Mouse (Mus musculus) CD4-positive, CD25-positive, alpha-beta regulatory T cell, adult 2 months (primary cell): ENCODE results near the gene Shprh.
"Not testable (repeated sequence)": the region's sequence is repeated elsewhere in the genome, so short reads cannot be mapped to it uniquely, and the experiment has no call there.

Experiments used
- DNase-seq: peaks from one replicate; pipeline ENCODE4 v3.0.0-alpha.2; 2012; ENCODE audit warnings: low read depth, low spot score

Gene Shprh

GRCm38 (mm10) chr10:11148884-11149741 is at the start of gene Shprh:
TSS of gene Shprh (plus strand) at chr10:11149427.
- peak; percentile 100 for DNase-seq

GRCm38 (mm10) chr10:11121781-11122180 is 27.4 kb upstream of the Shprh start:
- DNase-seq, result no peak

GRCm38 (mm10) chr10:11145580-11145979 is 3.6 kb upstream of the Shprh start:
- DNase-seq, result no peak

- DNase-seq, result no peak
Observed at GRCm38 (mm10) chr10:11148446-11148845, 781 bp upstream of the Shprh start.

GRCm38 (mm10) chr10:11149742-11150125 is 507 bp downstream of the Shprh start:
- no peak for DNase-seq

GRCm38 (mm10) chr10:11151644-11152043 is 2.4 kb downstream of the Shprh start:
- DNase-seq, result no peak

GRCm38 (mm10) chr10:11157039-11157438 is 7.8 kb downstream of the Shprh start:
- DNase-seq, result no peak

- no peak for DNase-seq
Observed at GRCm38 (mm10) chr10:11164537-11164936, 15.3 kb downstream of the Shprh start.

- no peak for DNase-seq
Observed at GRCm38 (mm10) chr10:11170252-11170651, 21.0 kb downstream of the Shprh start.

GRCm38 (mm10) chr10:11171615-11172014 is 22.4 kb downstream of the Shprh start:
- DNase-seq, result no peak

GRCm38 (mm10) chr10:11172519-11172918 is 23.3 kb downstream of the Shprh start:
- DNase-seq, result no peak

GRCm38 (mm10) chr10:11175801-11176482 is 26.7 kb downstream of the Shprh start:
- no peak for DNase-seq

GRCm38 (mm10) chr10:11180077-11180476 is 30.9 kb downstream of the Shprh start:
- DNase-seq, result no peak

- DNase-seq, result no peak
Observed at GRCm38 (mm10) chr10:11197341-11197740, 48.1 kb downstream of the Shprh start.

- DNase-seq, result no peak
Observed at GRCm38 (mm10) chr10:11198346-11198745, 49.1 kb downstream of the Shprh start.

- DNase-seq, result no peak
Observed at GRCm38 (mm10) chr10:11199980-11200379, 50.8 kb downstream of the Shprh start.

GRCm38 (mm10) chr10:11205883-11206282 is 56.7 kb downstream of the Shprh start:
- DNase-seq, result not testable (repeated sequence)

GRCm38 (mm10) chr10:11208670-11209069 is 59.4 kb downstream of the Shprh start:
- DNase-seq, result no peak

GRCm38 (mm10) chr10:11212003-11212402 is 62.8 kb downstream of the Shprh start:
- DNase-seq, result no peak

- no peak for DNase-seq
Observed at GRCm38 (mm10) chr10:11226442-11226841, 77.2 kb downstream of the Shprh start.

GRCm38 (mm10) chr10:11229545-11230178 is 80.4 kb downstream of the Shprh start:
- no peak for DNase-seq

GRCm38 (mm10) chr10:11233208-11233607 is 84.0 kb downstream of the Shprh start:
- no peak for DNase-seq
